Mouse (Mus musculus) frontal cortex, postnatal 14 days (tissue): ENCODE measurements at regions not wholly inside any gene's neighbourhood (a gene's known extent, or its start where the extent isn't known, plus 50 kb on each side); places are given as distances from the start of the nearest gene placed in this dataset.
A peak's percentile ranks its signal among the peaks of the same experiment; 100 is the strongest.
"Not testable (repeated sequence)": the region's sequence is repeated elsewhere in the genome, so short reads cannot be mapped to it uniquely, and the experiment has no call there.

Experiments
- DNase-seq, 2 experiments: peaks; one replicate each; pipeline ENCODE4 v3.0.0; 2022; ENCODE audit warnings: low spot score in 2 of 2

DNA sequence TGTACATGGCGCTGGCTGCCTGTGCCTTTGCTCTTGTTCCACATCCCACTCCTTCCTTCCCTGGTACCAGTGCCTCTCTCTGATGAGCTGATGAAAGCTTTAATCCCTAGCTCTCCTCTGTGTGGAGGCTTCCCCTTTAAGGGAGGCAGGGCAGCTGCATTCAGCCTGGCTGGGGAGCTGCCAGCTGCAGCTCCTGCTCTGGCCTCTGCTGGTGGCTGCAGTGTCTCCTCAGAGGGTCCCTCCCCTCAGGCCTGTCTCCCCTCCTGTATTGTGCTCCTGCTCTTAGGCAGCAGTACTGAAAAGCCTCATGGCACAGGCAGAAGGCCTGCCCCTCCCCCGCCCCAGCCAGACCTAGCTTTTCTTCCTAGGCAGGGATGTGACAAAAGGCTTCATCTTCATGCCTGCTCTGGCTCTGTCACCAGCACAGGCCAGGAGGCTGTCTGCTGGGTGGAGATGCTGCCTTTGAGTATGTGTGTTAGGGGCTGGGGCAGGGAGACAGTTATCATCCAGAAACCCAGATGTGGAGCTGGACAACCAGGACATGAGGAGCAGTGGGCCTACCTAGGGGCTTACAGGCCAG lies 97.7 kb upstream of the Zcchc13 start:
- peak; percentile 39 to 52 for DNase-seq

DNA sequence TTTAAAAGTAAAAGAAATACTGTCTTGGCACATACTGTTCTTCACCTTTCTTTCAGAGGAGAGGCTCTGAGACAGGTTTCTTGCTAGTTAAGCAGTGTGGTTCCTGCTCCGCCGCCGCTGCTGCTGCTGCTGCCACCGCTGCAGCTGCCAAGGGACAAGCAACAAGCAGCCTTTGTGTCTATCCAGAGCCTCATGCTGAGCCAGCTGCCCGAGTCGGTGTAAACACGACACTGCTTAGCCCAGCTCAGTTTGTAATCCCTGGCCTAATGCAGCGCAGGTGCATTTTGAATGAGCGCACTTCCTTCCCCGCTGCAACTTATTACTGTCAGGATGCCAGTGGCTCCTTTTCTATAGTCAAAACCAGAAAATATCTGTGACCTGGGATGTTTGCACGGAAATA lies 97.1 kb upstream of the Zcchc13 start:
- peak in 1 of 2 experiments; percentile 46 for DNase-seq

DNA sequence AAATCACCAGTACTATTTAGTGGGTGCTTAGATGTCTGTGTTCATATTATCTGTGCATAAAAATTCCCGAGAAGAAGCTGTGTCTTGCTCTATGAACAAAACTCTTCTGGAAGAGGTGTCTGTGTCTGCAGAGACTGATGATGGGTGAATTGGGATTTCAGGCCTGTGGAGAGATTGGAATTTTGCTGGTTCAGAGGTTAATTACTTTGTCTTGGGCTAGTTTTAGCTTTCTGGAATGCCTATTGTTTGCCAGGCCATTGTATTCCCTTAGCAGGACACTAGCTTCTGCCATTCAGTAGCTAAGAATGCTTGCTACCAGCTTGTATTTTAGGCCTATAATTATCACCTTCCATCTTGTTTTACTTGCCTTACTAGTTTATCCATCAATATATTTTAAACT lies 96.6 kb upstream of the Zcchc13 start:
- no peak for DNase-seq

DNA sequence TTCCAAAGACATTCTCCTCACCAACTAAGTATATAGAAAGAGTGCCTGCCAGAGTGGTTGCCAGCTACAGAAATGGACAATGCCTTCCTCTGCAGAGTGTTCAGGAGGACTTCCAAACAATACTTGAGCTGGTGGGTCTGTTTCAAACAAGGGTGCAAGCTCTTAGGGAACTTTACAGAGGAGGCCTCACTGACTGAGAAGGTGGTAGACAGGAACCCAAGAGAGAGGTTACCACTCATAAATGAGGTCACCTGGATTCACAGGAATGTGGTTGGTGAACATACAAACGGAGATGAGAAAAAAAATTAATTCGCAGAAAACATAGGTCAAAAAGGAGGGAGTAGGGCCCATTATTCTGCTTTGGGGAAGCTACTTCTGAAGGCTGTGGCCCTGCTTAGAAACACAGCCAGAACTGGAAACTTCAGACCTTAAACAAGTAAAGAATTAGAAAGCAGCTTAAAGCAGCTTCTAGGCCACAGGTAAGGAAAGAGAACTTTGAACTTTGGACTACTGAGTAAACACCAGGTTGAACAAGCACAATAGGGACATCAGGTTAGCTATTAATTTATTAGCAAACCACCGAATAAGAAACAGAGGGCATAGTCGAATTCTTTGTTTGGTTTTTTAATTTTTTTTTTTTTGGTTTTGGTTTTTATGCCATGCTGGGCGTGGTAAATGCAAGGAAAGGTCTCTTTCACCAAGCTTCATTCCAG lies 83.7 kb upstream of the Zcchc13 start:
- no peak for DNase-seq

DNA sequence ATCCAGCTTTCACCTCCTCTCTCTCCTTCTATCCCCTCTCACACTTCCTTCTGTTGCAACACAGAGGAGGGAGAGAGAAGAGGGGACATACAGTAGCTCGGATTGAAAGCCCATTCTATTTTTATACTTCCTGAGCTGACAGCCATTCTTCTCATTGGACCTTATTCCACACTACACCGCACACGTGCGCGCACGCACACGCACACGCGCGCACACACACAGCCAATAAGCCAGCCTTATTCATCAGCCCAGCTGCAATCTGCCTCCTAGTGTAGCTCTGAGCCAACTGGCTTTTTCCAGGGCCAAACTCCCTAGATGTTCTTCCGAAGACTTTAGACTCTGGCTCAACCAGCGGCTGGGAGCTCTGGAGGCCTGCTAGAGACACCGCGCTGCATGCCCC lies 79.1 kb upstream of the Zcchc13 start:
- DNase-seq = peak in 1 of 2 experiments; percentile 38

DNA sequence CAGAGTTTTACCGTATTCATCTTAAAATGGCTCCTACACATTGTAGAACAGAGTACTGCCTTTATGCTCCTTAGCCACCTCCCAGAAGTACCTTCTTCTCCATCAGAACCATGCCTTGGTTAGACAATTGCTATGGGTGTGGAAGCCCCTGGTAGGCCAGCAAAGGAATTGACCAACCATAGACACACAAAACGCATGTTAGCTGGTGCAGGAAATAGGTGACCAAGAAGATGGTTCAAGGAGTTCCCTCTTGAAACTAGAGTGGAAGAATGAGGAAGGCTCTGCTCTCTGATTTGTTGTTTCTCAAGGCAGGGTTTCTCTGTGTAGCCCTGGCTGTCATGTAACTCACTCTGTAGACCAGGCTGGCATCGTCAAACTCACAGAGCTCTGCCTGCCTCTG lies 77.2 kb upstream of the Zcchc13 start:
- DNase-seq = no peak

DNA sequence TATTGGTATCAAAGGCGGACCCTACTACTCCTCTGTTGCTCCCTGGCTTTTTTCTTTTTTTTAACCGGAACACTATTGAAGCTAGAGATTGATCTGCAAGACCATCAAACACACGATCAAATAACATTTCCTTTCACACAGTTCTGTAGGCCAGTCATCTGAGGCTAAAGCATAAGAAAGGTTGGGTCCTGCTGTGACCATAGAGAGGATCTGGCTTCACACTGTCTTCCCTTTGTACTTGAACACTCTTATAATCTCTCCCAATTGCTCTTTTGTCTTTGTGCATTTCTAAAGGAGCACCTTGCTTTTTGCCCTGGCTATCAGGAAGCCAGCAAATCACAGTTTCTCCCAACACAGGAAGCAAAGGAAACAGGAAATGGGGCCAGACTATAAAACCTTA lies 76.8 kb upstream of the Zcchc13 start:
- no peak for DNase-seq

DNA sequence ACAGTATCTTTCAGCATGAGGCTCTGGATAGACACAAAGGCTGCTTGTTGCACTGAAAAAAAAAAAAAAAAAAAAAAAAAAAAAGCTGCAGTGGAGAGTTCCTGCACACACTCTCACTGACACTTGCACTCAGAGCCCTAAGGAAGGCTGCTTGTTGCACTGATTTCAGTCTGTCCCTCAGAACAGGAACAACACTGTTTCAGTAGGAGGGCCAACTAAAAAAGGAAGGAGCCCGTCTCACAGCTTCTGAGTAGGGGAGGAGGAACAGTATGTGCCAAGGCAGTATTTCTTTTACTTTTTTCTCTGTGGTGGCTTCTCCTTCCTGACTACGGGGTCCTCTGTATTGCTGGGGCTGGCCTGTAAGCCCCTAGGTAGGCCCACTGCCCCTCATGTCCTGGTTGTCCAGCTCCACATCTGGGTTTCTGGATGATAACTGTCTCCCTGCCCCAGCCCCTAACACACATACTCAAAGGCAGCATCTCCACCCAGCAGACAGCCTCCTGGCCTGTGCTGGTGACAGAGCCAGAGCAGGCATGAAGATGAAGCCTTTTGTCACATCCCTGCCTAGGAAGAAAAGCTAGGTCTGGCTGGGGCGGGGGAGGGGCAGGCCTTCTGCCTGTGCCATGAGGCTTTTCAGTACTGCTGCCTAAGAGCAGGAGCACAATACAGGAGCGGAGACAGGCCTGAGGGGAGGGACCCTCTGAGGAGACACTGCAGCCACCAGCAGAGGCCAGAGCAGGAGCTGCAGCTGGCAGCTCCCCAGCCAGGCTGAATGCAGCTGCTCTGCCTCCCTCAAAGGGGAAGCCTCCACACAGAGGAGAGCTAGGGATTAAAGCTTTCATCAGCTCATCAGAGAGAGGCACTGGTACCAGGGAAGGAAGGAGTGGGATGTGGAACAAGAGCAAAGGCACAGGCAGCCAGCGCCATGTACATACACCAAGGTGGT lies 75.1 kb upstream of the Zcchc13 start:
- not testable (repeated sequence) for DNase-seq

DNA sequence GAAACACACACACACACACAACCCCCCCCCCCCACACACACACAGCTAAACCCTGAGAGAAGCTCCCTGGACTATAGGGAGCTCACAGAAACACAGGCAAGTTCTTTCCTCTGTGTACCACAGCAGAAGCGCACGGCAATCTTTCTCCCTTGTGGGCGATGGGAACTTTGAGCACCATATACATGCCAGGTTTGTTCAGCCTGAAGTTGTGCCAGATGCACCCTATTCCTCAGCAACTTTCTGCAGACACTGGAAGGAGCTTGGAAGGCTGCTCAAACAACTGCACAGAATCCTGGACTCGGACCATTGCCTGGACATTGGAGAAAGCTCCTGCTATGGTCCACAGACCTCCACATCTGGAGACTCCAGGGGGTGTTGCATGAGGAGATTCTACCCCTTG lies 74.3 kb upstream of the Zcchc13 start:
- no peak for DNase-seq

DNA sequence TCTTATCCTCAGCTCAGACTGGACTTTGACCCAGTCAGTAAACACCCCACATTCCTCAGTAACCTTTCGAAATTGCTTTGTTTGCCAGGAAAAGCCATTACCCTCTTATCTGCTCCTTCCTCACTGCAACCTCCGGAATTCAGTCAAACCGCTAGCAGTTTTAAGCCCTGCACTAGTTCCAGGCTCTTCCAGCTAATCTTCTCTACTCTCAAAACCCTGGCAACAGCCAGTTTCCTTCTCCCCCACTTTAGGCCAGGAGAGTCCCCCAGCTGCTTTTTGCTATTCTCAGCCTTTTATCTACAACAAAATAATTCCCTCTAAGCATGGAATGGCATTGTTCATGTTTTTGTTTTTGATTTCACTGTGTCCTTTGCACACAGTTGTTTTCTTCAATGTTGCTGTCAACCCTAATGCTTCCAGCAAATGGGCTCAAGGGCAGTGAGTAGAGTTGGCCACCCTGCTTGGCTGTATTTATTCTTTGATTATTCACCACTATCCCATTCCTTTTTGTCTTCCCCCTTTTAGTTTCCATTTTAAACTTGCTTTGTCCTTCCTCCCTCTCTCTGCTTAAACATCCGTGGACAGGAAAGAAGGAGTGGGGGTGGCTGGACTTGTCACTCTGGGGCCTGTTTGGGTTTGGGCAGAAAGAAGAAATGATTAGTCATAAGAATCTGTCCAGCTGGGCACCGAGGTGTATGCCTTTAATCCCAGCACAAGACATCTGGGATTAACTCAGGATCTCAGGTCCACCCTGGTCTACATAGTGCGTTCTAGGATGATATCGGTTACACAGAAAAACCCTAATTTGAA lies 73.5 kb upstream of the Zcchc13 start:
- no peak for DNase-seq

DNA sequence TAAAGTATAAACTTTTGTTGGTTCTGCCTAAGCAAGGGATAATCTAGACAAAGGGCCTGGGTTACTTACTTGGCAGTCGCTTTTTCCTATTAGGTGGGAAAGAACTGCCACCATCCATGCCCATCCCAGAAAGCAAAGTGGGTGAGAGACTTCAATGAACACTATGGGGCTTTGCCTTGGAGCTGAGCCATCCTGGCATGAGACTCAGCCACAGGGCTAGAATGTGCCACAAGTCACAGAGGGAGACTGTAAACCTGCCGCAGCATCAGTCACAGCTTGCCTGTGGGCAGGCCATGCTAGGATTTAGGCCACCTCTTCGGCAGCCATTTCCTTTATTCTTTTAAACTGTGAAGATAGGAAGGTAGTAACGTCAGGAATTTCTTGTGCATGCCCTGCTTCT lies 72.9 kb upstream of the Zcchc13 start:
- no peak for DNase-seq

DNA sequence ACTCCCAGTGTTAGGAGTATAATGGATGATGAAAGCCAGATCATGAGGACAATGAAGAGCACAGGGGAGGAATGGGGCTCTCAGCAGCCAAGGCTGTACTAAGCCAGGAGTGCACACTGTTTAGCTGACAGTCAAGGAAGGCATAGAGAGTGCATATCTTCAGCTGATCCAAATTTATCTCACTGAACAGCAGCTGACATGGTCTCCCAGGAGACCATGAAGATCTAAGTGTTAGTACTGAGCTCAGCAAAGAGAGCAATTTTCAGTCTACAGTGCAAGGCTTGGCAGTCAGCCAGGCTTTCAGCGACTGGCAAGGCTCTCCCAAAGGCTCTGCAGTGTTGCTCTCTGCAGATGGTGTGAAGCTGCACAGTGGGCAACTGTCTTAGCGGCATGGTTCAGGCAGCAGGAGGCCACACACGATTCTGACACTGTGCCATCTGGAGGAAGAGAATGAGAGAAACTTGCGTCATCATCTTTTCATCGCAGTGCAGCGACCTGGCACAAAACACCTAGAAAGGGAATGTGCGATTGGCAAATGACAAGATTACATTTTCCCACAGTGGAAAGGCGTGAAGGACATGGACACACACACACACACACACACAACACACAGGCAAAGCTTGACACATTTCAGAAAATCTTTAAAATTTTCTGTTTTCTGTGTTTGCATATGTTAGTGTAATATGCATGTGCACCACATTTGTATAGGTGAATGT lies 66.7 kb upstream of the Zcchc13 start:
- peak; percentile 82 to 88 for DNase-seq

DNA sequence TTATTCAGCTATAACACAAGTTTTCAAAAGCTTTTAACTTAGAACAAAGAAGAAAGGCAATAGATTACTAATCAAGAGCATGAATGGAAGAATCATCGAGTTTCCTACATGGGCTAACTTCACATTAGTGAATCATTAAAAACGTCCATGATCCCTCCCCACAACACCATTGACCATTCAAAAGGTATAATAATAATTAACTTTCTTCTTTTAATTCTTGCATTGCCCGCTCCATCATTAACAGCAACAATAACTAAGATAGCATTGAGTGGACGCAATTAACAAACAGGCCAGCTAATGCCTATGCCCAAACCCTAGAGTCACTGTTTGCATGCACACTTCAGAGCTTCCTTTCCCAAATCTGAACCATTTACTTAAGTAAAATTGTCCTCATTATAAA lies 57.0 kb upstream of the Zcchc13 start:
- DNase-seq = no peak

DNA sequence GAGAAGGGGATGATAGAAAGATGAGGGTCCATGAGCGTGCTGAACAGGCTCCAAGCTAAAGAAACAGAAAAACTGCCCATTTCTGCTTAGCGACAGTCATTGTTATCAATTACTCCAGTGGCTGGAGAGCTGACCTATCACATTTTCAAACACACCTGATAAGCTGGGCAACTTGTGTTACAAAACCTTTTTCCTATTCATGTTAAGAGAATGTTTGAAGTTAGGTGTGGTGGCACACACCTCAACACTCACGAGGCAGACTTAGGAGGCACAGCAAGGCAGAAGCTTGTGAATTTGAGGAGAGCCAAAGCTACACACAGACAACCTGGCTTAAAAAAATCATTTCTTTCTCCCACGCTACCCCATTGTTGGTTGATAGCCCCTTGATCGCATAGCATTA lies 50.9 kb upstream of the Zcchc13 start:
- DNase-seq = no peak
